Mouse (Mus musculus) embryonic fibroblast, embryonic 13.5 days (primary cell): ENCODE results near the gene Gm9803. TPM values are rescaled to one million over a fixed set of nuclear protein-coding genes. Genes with fewer than 3 reads are reported as not detected.

Source experiments
- H3K27ac ChIP-seq: 2 replicates; pipeline ENCODE4 v1.5.1; 2012; ENCODE audit warnings: low read length, control low read depth, inconsistent platforms; ENCODE audit not compliant: insufficient read depth
- H3K4me1 ChIP-seq: 2 replicates; pipeline ENCODE4 v1.6.1; 2011; ENCODE audit warnings: low read length; ENCODE audit not compliant: control insufficient read depth, insufficient read depth
- H3K4me3 ChIP-seq: 2 replicates; pipeline ENCODE4 v1.5.1; 2011; ENCODE audit warnings: mild to moderate bottlenecking, control low read depth, low read length; ENCODE audit not compliant: insufficient read depth
- CTCF ChIP-seq: IDR thresholded peaks from 2 replicates; pipeline ENCODE4 v1.5.1; 2011; ENCODE audit warnings: mild to moderate bottlenecking, control low read depth, low read length, moderate library complexity, borderline replicate concordance; ENCODE audit not compliant: insufficient read depth
- POLR2A ChIP-seq: IDR thresholded peaks from 2 replicates; pipeline ENCODE4 v1.6.1; 2011; ENCODE audit warnings: low read depth, mild to moderate bottlenecking, control low read depth, low read length, moderate library complexity
- polyA plus RNA-seq: library from polyadenylated mRNA; stranded (reverse); fragments of >200 nt; gene quantifications from 2 replicates; pipeline ENCODE4 v1.2.4, GENCODE M21; 2011; ENCODE audit warnings: low read depth; ENCODE audit not compliant: missing spikeins, insufficient read length

Gm9803 gene
- polyA plus RNA-seq, 1 experiment: 15.4 TPM

DNA sequence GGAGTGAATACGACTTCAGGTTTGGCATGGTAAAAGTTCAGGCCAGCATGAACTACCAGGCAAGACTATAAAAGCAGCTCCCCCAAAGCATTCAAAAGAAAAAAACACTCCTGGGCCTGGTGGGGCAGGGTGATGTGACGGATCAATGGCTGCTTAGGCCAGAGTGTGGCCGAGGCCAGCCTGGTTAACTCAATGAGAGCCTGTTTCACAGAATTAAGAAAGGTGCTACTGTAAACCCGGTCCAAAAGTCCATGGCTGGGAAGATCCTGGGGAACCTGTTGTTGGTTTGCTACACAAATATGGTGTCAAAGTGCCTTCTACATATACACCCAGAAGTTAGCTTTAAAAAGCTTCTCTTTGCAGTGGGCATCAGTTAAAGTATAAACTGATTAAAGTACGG, 14.9 kb downstream of the Gm9803 start:
- TF ChIP-seq CTCF: no peak
- Histone ChIP-seq H3K27ac (no peak overlapping the region), H3K4me1 (peaks cover 10% of the 10 kb centered on the region), H3K4me3 (no peak overlapping the region)

DNA sequence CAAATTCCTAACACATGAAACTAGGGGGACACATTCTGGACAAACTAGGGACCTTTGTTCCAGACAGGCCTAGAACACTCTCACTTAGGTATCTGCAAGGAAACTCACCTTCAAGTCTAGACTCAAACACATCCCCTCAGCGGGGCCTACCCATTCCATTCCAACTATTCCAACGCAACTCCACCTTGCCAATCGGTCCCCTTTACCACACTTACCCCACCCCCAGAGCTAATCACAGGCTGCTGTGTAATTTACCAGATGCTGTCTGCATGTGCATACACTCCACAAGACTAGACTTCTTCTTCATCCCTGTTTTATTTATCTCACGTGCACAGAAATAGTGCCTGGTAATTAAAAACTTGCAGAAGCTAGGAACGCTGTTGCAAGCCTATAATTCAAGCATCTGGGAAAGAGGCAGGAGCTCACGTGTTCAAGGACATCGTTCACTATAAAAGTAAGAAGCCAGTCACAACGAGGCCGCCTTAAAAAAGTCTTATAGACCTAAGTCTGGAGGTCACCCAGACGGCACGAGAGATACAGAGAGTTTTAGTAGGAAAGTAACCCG, 15.9 kb downstream of the Gm9803 start:
- H3K4me1 ChIP-seq: peaks cover 10% of the 10 kb centered on the region
- H3K4me3 ChIP-seq: peak overlapping the region; percentile 70
- no peak overlapping the region for H3K27ac ChIP-seq
- TF ChIP-seq POLR2A (no peak), CTCF (no peak)

DNA sequence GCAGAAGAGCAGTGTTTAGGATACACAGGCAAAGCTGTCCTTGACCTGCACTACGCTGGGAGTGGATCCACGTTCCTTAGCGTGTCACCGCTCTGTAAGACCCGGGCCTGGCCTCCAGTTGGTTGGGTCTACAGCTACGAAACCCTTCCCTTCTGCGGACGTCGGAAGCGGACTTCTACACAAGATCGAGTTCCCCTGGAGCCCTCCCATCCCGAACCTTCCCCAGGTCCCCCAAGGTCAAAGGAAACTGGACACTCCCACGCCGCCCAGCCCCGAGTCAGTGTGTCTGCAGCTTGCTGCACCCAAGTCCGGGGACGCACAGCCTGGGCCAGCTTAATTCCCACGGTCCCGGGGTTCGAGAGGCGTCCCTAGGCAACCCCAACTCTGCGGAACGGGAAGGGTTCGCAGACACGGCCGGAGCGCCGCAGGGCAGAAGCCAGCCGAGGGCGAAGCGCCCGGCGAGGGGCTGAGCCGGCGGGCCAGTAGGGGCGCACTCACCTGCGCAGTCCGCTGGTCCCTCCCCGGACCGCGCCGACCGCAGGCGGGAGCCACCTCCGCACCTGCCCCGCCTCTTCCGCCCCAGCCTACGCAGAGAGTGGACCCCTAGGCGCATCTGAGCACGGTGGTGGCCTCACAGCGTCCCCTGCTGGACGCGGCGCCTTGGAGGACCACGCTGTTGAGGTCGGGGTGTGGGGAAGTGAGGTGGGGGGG, 16.7 kb downstream of the Gm9803 start, which contains the start of gene 1700021F05Rik:
Gene 1700021F05Rik, minus strand, starts transcription at position 553 of the 711 bp plus-strand sequence.
- TF ChIP-seq POLR2A: peak; percentile 70
- peak; percentile 98 for TF ChIP-seq CTCF
- H3K4me3 ChIP-seq: peak within 1 kb of the TSS; percentile 70
- H3K4me1 ChIP-seq: peaks cover 10% of the 10 kb centered on the region
- 0 out of 2 replicates have a peak within 1 kb of the TSS, but pooled peaks have one; percentile 6 for H3K27ac ChIP-seq

DNA sequence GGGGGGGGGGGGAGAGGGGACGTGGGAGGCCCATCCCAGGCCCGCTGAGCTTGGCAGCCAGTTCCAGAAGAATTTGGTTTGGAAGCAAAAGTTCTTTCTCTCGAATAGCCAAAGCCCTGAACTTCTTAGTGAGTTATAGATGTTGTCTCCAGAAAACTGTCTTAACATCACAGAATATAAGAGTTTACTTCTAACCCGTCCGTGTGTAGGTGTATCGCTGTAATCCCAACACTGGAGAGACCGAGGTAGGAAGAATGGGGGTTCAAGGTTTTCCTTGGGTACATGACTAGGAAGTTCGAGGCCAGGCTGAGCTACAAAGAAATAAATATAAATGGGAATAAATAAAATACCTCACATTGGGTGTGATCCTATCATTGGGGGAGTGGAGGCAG, 17.3 kb downstream of the Gm9803 start:
- TF ChIP-seq POLR2A: no peak
- no peak for TF ChIP-seq CTCF
- Histone ChIP-seq H3K27ac (no peak overlapping the region), H3K4me1 (peaks cover 10% of the 10 kb centered on the region), H3K4me3 (no peak overlapping the region)

DNA sequence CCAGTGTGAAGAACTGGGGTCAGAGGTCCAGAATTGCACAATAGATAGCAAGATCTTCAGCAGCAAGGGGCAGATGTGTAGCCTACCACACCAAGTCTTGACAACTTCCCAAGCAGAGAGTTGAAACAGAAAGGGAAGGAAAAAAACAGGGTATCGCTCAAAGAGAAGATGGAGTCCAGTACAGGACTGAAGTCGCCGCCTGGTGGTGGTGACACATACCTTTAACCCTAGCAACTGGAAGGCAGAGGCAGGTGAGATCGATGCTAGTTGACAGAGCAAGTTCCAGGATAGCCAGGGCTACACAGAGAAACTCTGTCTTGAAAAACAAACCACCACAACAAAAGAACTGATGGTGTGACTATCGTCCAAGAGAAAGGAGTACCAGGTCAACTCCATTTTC, 25.5 kb downstream of the Gm9803 start:
- no peak overlapping the region for H3K27ac ChIP-seq
- H3K4me1 ChIP-seq: no peaks in the 10 kb centered on the region
- no peak overlapping the region for H3K4me3 ChIP-seq
- TF ChIP-seq CTCF: no peak
- TF ChIP-seq POLR2A: no peak

DNA sequence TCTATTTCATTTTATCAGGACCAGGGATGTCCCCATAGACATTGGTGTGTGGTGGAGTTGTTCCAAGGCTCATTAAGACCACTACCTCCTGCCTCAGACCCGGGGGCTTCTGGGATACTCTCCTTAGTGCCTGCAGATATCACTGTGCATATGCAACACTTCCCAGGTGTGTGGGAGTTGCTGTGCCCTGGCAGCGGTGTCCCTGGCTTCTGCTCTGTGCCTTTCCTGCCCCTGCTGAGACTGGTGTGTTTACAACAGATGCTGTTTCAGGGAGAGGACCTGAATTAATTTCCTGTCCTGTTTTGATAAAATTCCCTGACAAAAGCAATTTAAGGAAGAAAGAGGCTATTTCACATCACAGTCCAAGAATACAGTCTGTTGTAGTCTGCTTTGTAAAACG, 27.0 kb downstream of the Gm9803 start:
- TF ChIP-seq POLR2A: no peak
- no peak for TF ChIP-seq CTCF
- Histone ChIP-seq H3K4me1 (no peaks in the 10 kb centered on the region), H3K4me3 (no peak overlapping the region), H3K27ac (no peak overlapping the region)

DNA sequence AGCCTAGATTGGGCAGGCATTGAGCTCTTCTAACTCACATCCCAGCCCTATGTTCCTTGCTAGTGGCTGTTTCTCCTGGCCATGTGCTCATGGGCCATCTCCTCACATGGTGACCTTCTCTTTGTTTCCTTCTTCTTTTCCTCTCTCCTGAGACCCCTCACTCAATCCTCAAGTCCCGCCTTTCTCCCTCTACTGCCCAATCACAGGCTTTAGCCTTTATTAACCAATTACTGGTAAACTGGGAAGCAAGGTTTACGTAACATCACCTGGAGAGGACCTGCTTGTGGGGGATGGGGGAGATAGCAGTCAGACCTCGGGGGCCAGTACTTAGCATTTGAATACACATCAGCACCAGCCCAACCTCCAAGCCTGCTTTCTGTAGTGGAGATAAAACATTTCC, 27.5 kb downstream of the Gm9803 start:
- Histone ChIP-seq H3K27ac (no peak overlapping the region), H3K4me1 (no peaks in the 10 kb centered on the region), H3K4me3 (no peak overlapping the region)
- TF ChIP-seq POLR2A (no peak), CTCF (no peak)

DNA sequence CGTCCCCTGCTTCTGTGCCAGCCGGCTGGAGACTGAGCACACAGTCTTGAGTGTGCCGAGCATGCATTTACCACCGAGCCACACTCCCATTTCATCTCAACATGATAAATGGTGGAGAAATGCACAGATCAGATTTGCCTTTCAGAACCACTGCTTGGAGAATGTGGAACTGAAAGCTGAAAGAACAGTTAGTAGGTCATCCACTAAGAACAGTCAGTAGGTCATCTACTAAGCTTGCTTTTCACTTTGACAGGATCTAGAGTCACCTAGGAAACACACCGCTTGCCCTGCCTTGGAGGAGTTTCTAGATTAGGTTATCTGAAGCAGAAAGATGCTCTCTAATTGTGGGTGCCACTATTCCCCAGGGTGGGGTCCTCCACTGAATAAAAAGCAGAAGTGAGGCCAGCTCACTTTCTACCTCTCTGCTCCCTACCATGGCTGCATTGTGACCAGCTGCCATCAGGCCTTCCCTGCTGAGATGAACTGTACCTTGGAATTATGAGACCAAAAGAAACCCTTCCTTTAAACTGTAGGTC, 33.8 kb downstream of the Gm9803 start:
- Histone ChIP-seq H3K4me3 (no peak overlapping the region), H3K27ac (no peak overlapping the region), H3K4me1 (no peaks in the 10 kb centered on the region)
- TF ChIP-seq POLR2A (no peak), CTCF (no peak)

DNA sequence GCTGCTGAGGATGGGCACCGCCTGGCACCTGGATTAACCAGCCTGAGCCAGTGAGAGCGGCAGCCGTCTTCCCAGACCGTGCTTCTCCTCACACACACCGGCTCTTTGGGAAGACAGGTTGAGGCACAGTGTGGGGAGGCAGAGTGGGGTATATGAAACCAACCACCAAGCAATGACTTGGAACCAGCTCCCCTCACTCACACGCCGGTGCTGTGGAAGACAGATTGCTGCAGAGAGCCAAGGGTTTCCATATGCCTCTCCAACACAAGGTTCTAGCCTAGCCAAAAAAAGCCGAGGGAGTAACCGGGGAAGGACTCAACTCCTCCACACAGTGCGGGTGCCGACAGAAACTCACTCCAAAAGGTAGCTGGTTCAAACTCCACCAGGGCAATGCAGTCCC, 35.4 kb downstream of the Gm9803 start:
- TF ChIP-seq CTCF (no peak), POLR2A (no peak)
- Histone ChIP-seq H3K4me3 (no peak overlapping the region), H3K27ac (no peak overlapping the region)

DNA sequence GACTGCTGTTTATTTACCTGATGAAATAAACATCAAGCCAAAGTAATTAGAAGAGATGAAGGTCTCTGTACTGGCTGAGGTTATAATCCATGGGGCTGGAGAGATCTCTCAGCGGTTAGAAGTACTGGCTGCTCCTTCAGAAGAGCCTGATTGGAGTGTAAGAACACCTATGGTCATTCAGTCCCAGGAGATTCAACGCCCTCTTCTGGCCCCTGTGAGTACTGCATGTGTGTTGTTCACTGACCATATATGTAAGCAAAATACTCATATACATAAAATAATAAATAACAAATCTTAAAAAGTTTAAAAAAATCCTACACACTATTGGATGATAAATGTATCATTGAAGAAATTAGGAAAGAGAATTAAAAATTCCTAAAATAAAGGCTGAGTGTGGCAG, 36.9 kb downstream of the Gm9803 start:
- no peak overlapping the region for H3K27ac ChIP-seq
- H3K4me1 ChIP-seq: no peaks in the 10 kb centered on the region
- TF ChIP-seq CTCF: no peak
- TF ChIP-seq POLR2A: no peak
- no peak overlapping the region for H3K4me3 ChIP-seq

More for the DNA sequence above, 35.4 kb downstream of the Gm9803 start:
- no peaks in the 10 kb centered on the region for H3K4me1 ChIP-seq
